Mouse (Mus musculus): ENCODE data around the gene Dffa. TPM values are rescaled to one million over a fixed set of nuclear protein-coding genes. Genes with fewer than 3 reads are reported as not detected.
"Not testable (repeated sequence)": the region's sequence is repeated elsewhere in the genome, so short reads cannot be mapped to it uniquely, and the experiment has no call there.

Gene Dffa
- polyA plus RNA-seq, 1 experiment from 2014 or later = 28.1 TPM

DNA sequence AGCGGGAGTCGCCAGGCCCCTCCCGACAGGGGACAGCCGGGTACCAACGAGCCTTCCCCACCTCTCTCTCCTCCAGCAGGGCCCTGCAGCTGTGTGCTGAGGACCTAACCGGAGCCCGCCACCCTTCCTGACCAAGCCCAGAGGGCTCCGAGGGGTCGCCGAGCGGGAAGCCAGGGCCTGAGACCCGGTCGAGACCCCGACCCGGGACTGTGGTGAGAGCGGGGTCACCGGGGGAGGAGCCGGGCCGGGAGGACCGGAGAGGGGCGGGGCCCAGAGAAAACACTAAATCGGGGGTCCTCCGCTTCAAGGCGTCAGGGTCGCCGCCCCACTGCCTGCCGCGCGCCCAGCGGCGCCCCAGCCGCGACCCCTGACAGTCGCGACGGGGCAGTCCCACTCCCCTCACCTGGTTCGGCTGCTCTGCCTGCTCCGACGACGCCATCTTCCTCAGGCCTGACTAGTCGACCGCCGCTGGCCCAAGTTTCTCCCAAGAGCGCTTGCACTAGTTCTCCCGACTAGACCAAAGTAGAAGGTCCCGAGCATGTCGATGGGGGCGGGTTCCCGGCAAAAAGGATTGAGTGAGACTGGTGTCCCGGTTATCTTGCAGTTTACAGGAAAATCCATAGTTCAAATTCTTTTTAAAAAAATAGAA lies 4.5 kb upstream of the Dffa start, which contains the start of gene Pex14:
Pex14 (minus strand) TSS at position 508 of the 649 bp plus-strand sequence.
- Histone ChIP-seq H3K27me3 (no peaks in the 10 kb centered on the region), H3K4me1 (peaks cover 10% of the 10 kb centered on the region), H3K9me3 (no peaks in the 10 kb centered on the region), H3K4me3 (peak within 1 kb of the TSS; percentile 92), H3K36me3 (no peaks in the 10 kb centered on the region), H3K9ac (peak within 1 kb of the TSS; percentile 86), H3K4me2 (replicated peaks) (peak within 1 kb of the TSS; percentile 89), H3K27ac (peak within 1 kb of the TSS; percentile 59; the same call in 1 of the 2 replicates)
- under 1% methylated on average over 50 of the region's 50 CpGs for WGBS
- peak; percentile 79 for ATAC-seq (ENCODE audit: insufficient number of reproducible peaks, insufficient read depth, low FRiP score, low TSS enrichment)

DNA sequence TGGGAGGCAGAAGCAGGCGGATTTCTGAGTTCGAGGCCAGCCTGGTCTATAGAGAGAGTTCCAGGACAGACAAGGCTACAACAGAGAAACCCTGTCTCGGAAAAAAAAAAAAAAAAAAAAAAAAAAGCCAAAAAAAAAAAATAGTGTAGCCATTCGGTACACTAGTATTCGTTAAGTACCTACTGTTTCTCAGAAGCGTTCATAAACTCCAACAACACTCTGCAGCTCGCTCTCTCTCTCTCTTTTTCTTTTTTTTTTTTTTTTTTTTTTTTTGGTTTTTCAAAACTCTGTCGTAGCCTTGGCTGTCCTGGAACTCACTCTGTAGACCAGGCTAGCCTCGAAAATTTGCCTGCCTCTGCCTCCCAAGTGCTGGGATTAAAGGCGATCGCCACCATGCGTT lies 3.5 kb upstream of the Dffa start:
- ATAC-seq (ENCODE audit: insufficient number of reproducible peaks, insufficient read depth, low FRiP score, low TSS enrichment); H3K9me3 ChIP-seq; H3K27ac ChIP-seq; H3K9ac ChIP-seq; H3K27me3 ChIP-seq; H3K4me2 ChIP-seq (replicated peaks); H3K4me3 ChIP-seq; H3K36me3 ChIP-seq: not testable (repeated sequence)
- peaks cover 19% of the 10 kb centered on the region for H3K4me1 ChIP-seq
- 85% methylated on average over 12 of the region's 12 CpGs for WGBS

DNA sequence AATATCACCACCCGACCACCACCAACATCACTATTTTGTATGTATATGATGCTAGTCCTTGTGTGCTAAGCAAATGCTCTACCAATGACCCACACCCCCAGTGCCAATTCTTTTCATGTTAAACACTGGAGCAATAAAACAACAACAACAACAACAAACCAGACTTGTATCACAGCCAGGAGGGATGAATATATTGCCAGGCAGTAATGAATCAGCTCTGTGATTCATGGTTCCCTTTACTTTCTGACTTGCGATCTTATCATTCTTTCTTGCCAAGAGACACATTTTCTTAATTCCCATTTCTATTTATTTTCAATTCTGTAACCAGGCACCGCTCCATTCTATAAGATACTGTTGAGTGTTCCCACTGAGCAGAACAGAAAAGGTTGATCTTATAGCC lies 2.5 kb upstream of the Dffa start:
- Histone ChIP-seq H3K4me1 (peaks cover 19% of the 10 kb centered on the region), H3K36me3 (0 out of 2 replicates have a peak, but pooled peaks cover 4% of the 10 kb centered on the region), H3K27ac (no peak overlapping the region), H3K9ac (no peak overlapping the region), H3K4me3 (no peak overlapping the region), H3K27me3 (no peaks in the 10 kb centered on the region), H3K9me3 (no peaks in the 10 kb centered on the region), H3K4me2 (replicated peaks) (no peak overlapping the region)
- no peak for ATAC-seq (ENCODE audit: insufficient number of reproducible peaks, insufficient read depth, low FRiP score, low TSS enrichment)
- WGBS = 87% methylated on average over 3 of the region's 3 CpGs

DNA sequence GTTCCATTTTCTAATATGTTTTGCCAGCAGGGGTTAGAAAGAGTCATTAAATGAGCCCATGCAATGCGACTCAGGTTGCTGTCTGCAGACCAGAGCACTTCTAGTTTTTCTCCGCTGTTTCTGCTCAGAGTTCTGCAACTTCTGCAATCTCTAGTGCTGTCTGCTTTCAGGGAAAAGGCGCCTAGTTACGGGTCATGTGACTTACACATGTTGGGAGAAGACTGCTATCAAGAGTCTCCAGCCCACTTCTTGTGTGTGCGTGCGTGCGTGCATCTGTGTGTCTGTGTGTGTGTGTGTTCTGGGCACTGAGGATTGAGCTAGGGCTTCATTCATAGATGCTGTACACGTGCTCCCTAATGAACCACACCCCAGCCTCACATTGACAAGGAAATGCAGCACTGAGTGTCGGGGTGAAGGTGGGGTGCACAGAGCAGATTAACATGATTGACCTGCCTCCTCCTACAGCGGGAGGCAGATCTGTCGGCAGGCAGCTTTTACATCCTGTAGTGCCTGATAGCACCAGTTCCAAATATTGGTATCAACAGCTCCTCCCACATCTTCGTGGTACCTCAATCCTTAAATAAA lies 16.1 kb downstream of the Dffa start:
- not testable (repeated sequence) for H3K27ac ChIP-seq; H3K4me3 ChIP-seq; H3K9me3 ChIP-seq; H3K36me3 ChIP-seq; ATAC-seq (ENCODE audit: insufficient number of reproducible peaks, insufficient read depth, low FRiP score, low TSS enrichment); H3K27me3 ChIP-seq; H3K4me1 ChIP-seq; H3K4me2 ChIP-seq (replicated peaks); H3K9ac ChIP-seq
- WGBS = 87% methylated on average over 12 of the region's 12 CpGs

DNA sequence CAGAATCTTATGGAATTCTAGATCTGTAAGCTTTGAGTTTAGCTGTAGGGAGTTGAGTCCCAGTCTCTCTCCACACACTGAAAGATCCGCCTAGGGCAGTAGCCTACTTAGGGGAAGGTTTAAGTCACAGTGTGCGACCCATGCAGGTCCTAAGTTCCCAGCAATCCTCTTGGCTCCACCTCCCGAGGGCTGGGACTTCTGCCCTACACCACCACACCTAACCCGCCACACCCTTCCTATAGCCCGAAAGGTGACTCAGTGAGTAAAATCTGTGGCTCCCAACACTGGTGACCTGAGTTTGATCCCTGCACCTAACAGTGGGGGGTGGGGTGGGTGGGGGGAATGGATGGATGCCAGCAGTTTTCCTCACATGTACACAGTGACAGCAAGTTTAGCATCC lies 19.5 kb downstream of the Dffa start:
- peaks cover 10% of the 10 kb centered on the region for H3K36me3 ChIP-seq
- 70% methylated on average over 5 of the region's 5 CpGs for WGBS
- 0 out of 2 replicates have a peak, but pooled peaks cover 2% of the 10 kb centered on the region for H3K4me1 ChIP-seq
- H3K27ac ChIP-seq = no peak overlapping the region
- ATAC-seq (ENCODE audit: insufficient number of reproducible peaks, insufficient read depth, low FRiP score, low TSS enrichment) = no peak
- no peak overlapping the region for H3K9ac ChIP-seq
- no peaks in the 10 kb centered on the region for H3K9me3 ChIP-seq
- H3K27me3 ChIP-seq = no peaks in the 10 kb centered on the region
- no peak overlapping the region for H3K4me2 ChIP-seq (replicated peaks)
- H3K4me3 ChIP-seq = no peak overlapping the region

DNA sequence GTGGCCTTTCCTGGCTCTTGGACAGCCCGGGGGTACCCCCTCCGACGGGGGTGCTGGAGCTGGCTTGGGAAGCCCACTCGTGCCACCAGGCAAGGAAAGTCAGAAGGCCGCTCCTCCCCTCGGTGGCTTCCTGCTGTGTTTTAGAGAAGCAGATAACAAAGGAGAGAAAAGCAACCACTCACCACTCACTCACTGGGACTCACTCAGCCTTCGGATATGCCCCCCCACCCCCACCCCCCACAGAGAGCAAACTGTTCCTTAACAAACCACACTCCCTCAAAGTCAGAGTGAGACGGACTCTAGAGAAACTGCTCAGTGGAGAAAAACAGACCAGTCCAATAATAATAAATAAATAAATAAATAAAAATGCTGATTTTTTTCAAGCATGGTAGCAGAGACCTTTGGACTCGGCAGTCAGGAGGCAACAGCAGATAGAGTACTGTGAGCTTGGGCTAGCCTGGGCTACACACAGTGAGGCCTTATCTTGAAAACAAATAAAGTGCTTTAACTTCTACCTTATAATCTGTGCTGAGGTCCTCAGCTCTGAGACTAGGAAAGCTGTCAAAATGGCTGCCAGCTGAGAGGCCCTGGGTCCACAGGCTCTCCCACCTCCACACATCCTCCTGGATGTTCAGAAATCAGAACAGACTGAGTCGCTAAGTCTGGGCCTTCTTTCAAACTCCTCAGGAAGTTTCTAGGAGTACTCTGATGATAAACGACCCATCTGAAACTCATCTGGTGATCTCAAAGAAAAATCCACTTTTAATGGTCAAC lies 21.6 kb downstream of the Dffa start:
- Histone ChIP-seq H3K4me3 (no peak overlapping the region), H3K9me3 (no peaks in the 10 kb centered on the region), H3K9ac (no peak overlapping the region), H3K4me2 (replicated peaks) (no peak overlapping the region), H3K27me3 (no peaks in the 10 kb centered on the region), H3K36me3 (peaks cover 22% of the 10 kb centered on the region), H3K27ac (no peak overlapping the region), H3K4me1 (0 out of 2 replicates have a peak, but pooled peaks cover 2% of the 10 kb centered on the region)
- 67% methylated on average over 11 of the region's 11 CpGs for WGBS
- no peak for ATAC-seq (ENCODE audit: insufficient number of reproducible peaks, insufficient read depth, low FRiP score, low TSS enrichment)

DNA sequence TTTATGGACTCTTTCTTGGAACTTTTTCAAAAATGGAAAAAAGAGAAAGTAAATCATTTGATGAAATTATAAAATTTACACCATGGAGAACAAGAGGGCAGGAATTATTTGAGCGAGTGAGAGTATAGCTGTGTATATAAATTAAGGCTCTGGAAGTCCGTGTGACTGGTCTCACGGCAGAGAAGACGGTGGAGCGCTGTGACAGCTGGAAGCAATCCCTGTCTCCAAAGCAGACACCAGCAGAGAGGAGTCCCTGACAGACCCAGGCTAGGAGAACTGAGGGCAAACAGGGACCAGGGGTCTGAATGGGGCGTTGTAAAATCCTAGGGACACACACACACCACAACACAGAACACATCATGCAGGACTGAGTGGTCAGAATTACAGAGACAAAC lies 22.2 kb downstream of the Dffa start:
- H3K9ac ChIP-seq = no peak overlapping the region
- no peak overlapping the region for H3K27ac ChIP-seq
- no peaks in the 10 kb centered on the region for H3K27me3 ChIP-seq
- 0 out of 2 replicates have a peak, but pooled peaks cover 2% of the 10 kb centered on the region for H3K4me1 ChIP-seq
- no peak overlapping the region for H3K4me3 ChIP-seq
- no peak overlapping the region for H3K4me2 ChIP-seq (replicated peaks)
- no peak for ATAC-seq (ENCODE audit: insufficient number of reproducible peaks, insufficient read depth, low FRiP score, low TSS enrichment)
- peaks cover 28% of the 10 kb centered on the region for H3K36me3 ChIP-seq
- H3K9me3 ChIP-seq = no peaks in the 10 kb centered on the region
- WGBS = 68% methylated on average over 6 of the region's 6 CpGs

DNA sequence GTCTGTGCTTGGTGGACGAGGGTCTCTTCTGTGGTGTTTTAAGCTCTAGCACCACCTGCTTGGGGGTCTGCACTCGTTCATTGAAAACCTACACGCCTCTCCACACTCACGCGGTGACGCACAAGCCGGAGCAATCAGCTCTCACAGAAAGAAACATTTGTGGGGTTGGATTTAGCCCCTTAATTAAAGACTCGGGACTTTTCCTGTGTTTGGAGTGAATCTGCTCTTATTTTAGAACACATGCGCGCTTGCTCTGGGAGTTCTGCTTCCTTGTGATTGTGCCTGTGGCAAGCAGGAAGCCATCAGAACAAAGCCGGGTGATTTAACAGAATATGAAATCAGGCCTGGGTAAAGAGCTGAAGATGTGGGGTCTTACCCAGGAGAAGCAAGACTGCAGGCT lies 22.7 kb downstream of the Dffa start, which contains the start of gene Cort:
Cort (minus strand) TSS at position 101 of the 400 bp plus-strand sequence.
- 80% methylated on average over 11 of the region's 11 CpGs for WGBS

DNA sequence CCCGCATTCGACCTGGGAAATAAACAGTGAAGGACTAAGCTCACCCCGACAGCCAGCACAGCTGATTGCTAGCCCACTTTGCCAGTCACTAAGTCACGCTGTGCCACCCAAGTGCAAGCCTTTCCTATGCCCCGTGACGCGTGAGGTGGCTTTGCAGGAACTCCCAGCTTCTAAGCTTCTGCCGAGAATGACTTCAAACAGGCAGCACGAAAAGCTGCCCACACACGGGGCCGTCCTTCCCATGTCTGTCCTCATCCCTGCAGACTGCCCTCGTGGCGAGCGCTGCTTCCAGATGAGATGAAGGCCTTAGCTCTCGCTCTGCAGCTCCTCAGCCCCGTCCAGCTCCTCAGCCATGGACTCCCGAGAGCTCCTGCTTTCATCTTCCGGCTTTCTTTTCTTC lies 24.5 kb downstream of the Dffa start:
- 87% methylated on average over 18 of the region's 18 CpGs for WGBS
- H3K9me3 ChIP-seq = no peaks in the 10 kb centered on the region
- ATAC-seq (ENCODE audit: insufficient number of reproducible peaks, insufficient read depth, low FRiP score, low TSS enrichment) = no peak
- H3K4me1 ChIP-seq = 0 out of 2 replicates have a peak, but pooled peaks cover 2% of the 10 kb centered on the region
- H3K27ac ChIP-seq = no peak overlapping the region
- H3K4me3 ChIP-seq = no peak overlapping the region
- H3K36me3 ChIP-seq = peaks cover 35% of the 10 kb centered on the region
- H3K27me3 ChIP-seq = no peaks in the 10 kb centered on the region
- no peak overlapping the region for H3K4me2 ChIP-seq (replicated peaks)
- H3K9ac ChIP-seq = no peak overlapping the region

More for the DNA sequence above, 22.7 kb downstream of the Dffa start, which contains the start of gene Cort:
- Histone ChIP-seq H3K36me3 (peaks cover 32% of the 10 kb centered on the region), H3K4me1 (0 out of 2 replicates have a peak, but pooled peaks cover 2% of the 10 kb centered on the region), H3K27ac (no peak within 1 kb of the TSS), H3K9ac (no peak within 1 kb of the TSS), H3K4me2 (replicated peaks) (no peak within 1 kb of the TSS), H3K27me3 (no peaks in the 10 kb centered on the region), H3K9me3 (no peaks in the 10 kb centered on the region), H3K4me3 (no peak within 1 kb of the TSS)
- no peak for ATAC-seq (ENCODE audit: insufficient number of reproducible peaks, insufficient read depth, low FRiP score, low TSS enrichment)

DNA sequence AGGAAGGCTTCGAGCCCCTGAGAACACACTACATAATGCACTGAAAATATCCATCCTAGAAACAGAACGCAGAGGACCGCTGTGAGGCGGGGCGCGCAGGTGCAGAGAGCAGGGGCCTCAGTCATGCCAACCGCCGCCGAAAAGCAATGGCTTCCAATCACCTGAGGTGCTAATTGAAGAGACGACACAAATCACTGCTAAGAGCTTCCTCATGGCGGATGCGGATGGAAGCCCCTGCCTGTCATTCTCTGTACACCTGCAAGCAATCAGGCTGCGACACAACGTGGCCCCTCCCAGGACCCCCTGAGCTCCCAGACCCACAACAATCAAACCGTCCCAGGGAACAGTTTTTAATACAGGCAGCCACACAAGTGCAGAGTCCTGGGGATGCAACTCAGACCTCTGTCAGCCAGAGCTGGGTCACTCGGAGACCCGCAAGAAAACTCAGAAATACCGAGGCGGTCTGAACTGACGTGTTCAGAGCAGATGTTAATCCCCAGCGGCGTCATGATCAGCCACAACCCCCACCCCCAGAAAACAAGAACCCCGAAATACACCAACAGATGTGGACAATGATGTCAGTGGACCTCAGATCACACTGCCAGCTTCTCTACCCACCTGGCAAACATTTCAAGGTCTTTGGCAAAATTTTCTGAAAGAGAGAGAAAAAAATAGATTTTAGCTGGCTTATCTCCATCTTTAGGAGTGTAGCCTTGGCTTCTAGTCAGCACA lies 27.2 kb downstream of the Dffa start:
- 71% methylated on average over 23 of the region's 23 CpGs for WGBS
- Histone ChIP-seq H3K4me1 (peaks cover 2% of the 10 kb centered on the region; the same call in 1 of the 2 replicates), H3K9ac (no peak overlapping the region), H3K4me2 (replicated peaks) (no peak overlapping the region), H3K4me3 (no peak overlapping the region), H3K27me3 (no peaks in the 10 kb centered on the region), H3K36me3 (peaks cover 35% of the 10 kb centered on the region), H3K27ac (no peak overlapping the region), H3K9me3 (no peaks in the 10 kb centered on the region)
- ATAC-seq (ENCODE audit: insufficient number of reproducible peaks, insufficient read depth, low FRiP score, low TSS enrichment) = no peak

DNA sequence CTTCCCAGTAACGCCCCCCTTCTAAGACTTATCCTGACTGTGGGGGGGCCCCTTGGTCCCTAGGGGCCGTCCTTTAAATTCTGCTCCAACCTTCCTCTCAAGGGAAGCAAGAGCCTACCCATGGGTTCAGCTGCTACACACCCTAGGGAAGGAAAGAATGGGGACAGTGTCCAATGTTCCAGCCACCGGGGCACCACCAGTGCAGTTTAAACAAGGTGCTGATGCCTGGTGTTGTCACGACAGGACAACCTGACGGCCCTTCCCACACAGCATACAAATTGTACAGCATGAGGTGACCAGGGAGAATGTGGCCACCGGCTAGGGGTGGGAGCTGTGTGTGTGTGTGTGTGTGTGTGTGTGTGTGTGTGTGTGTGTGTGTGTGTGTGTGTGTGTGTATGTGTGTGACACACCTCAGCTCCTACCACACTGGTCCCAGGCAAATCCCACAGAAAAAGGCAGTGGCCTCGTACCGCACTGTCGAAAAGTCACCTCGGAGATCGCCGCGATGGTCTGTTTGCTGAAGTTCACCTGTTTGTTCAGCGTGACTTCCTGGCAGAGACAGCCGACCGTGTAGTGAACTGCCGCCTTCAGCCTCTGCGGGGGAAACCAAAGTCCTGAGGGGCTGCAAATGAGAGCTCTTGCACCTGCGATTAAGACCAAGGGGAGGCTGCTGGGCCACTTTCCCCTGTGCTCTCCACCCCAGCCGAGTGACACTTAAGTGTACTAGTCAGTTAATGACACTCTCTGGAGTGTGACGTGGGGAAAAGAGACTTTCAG lies 28.0 kb downstream of the Dffa start:
- H3K27me3 ChIP-seq = no peaks in the 10 kb centered on the region
- 87% methylated on average over 21 of the region's 21 CpGs for WGBS
- no peak overlapping the region for H3K9ac ChIP-seq
- H3K9me3 ChIP-seq = no peaks in the 10 kb centered on the region
- no peak overlapping the region for H3K27ac ChIP-seq
- no peak overlapping the region for H3K4me3 ChIP-seq
- peaks cover 35% of the 10 kb centered on the region for H3K36me3 ChIP-seq
- no peak for ATAC-seq (ENCODE audit: insufficient number of reproducible peaks, insufficient read depth, low FRiP score, low TSS enrichment)
- H3K4me1 ChIP-seq = peaks cover 8% of the 10 kb centered on the region; the same call in 1 of the 2 replicates
- no peak overlapping the region for H3K4me2 ChIP-seq (replicated peaks)
